Mouse (Mus musculus) WW6 (cell line): ENCODE measurements around the gene 4921536K21Rik.
A peak's percentile ranks its signal among the peaks of the same experiment; 100 is the strongest.

Experiments
- DNase-seq: peaks from one replicate; pipeline ENCODE4 v3.0.0-alpha.2; 2013; ENCODE audit warnings: low read depth, low spot score

The 4921536K21Rik gene

GRCm38 (mm10) chr11:3894406-3895281 lies at the start of gene 4921536K21Rik, which contains the start of gene Dusp18:
Gene 4921536K21Rik (minus strand): TSS chr11:3895098.
Gene Dusp18 (plus strand): TSS chr11:3895240.
- peak; percentile 94 for DNase-seq

- DNase-seq: no peak
Observed at GRCm38 (mm10) chr11:3941371-3941770, 46.5 kb upstream of the 4921536K21Rik start.

- DNase-seq: no peak
Observed at GRCm38 (mm10) chr11:3937321-3937874, 42.5 kb upstream of the 4921536K21Rik start.

GRCm38 (mm10) chr11:3936318-3936717 lies 41.4 kb upstream of the 4921536K21Rik start:
- no peak for DNase-seq

DNA sequence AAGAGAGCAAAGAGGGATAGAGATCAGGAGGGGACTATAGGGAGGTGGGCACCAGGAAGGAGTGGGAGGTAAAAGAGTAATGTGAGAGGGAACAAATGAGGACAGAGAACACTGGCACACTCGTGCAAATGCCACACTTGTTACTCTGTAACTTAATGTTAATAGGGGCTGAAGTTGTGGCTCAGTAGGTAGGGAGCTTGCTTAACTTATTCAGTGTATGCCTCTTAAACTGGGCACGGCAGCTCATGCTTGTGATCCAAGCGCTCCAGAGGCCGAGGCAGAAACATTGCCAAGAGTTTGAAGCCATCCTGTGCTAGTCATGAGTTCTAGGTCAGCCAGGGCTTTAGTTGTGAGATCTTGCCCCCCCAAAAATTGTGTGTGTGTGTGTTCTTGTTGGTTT lies 40.2 kb upstream of the 4921536K21Rik start:
- DNase-seq: no peak

- no peak for DNase-seq
Observed at GRCm38 (mm10) chr11:3933756-3934285, 38.9 kb upstream of the 4921536K21Rik start.

- DNase-seq: peak; percentile 66
Observed at GRCm38 (mm10) chr11:3931511-3932211, 36.8 kb upstream of the 4921536K21Rik start, which contains the start of gene Tcn2. Gene Tcn2 (minus strand): TSS chr11:3932159.

GRCm38 (mm10) chr11:3930931-3931330 lies 36.0 kb upstream of the 4921536K21Rik start:
- DNase-seq: no peak

DNA sequence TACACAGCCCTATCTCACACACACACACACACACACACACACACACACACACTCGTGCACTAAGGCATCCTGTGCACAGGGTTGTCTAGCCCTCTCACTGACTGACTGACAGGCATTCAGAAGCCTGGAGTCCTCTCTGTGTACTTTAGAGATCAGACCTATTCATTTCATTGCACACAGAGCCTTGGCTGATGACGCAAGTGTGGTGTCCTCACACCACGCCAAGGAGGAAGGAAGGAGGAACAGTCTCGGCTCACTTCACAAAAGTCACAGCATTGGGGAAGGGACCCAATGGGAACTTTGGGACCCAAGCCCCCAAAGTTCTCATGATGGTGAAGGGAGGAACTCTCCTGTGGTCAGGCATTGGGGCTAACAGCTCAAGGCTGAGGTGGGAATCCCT lies 35.1 kb upstream of the 4921536K21Rik start:
- DNase-seq: no peak

DNA sequence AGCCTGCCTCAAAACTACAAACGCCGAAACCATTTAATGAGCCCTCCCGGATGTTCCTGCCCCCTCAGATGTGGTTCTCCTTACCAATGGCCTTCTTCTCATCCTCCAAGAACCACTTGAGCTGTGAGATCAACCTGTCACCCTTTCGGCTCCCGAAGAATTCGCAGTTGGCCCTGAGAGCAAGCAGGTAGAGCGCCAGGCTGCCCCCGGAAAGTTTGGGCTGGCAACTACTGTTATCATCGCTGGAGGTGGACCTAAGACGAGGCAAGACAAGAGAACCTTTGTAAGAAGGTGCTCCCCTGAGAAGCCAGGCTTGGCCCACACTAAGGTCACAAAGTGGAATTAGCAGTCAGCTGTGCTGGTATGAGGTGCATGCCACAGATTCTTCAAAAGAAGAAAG lies 31.0 kb upstream of the 4921536K21Rik start:
- DNase-seq: no peak

DNA sequence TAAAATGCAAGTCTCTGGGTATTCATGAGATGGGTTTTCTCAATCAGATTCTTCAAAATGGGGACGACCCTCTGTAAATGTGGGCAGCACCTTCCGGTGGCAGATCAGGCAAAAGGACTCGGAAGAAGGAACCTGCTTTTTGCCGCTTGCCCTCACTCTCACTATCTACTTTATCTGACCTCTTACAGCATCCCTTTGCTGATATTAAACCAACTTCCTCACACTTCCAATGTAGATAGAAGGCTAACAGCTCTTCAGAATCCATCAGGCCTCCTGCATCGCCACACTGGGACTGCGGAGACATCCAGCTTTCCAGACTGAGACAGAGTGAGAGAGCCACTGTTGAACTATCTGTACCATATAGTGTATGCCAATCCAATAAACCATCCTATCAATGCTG lies 27.8 kb upstream of the 4921536K21Rik start:
- no peak for DNase-seq

GRCm38 (mm10) chr11:3922115-3922514 lies 27.2 kb upstream of the 4921536K21Rik start:
- DNase-seq: no peak

- DNase-seq: peak; percentile 52
Observed at GRCm38 (mm10) chr11:3921281-3921850, 26.5 kb upstream of the 4921536K21Rik start.

DNA sequence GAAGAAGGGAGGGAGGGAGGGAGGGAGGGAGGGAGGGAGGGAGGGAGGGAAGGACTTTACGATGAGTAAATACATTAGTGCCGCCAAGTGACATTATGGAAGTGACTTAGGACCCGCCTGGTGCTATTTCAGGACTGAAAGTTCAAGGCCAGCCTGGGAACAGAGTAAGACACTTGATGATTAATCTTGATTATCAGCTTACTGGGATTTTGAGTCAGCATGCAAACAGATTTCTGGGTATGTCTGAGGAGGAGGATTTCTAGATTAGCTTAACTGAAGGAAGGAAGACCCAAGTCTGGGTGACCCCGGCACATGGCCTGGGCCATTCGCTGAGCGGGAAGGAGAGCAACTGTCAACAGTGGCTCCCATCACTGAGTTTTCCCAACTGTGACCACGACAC lies 25.6 kb upstream of the 4921536K21Rik start:
- DNase-seq: no peak

GRCm38 (mm10) chr11:3918738-3919137 lies 23.8 kb upstream of the 4921536K21Rik start:
- DNase-seq: no peak

DNA sequence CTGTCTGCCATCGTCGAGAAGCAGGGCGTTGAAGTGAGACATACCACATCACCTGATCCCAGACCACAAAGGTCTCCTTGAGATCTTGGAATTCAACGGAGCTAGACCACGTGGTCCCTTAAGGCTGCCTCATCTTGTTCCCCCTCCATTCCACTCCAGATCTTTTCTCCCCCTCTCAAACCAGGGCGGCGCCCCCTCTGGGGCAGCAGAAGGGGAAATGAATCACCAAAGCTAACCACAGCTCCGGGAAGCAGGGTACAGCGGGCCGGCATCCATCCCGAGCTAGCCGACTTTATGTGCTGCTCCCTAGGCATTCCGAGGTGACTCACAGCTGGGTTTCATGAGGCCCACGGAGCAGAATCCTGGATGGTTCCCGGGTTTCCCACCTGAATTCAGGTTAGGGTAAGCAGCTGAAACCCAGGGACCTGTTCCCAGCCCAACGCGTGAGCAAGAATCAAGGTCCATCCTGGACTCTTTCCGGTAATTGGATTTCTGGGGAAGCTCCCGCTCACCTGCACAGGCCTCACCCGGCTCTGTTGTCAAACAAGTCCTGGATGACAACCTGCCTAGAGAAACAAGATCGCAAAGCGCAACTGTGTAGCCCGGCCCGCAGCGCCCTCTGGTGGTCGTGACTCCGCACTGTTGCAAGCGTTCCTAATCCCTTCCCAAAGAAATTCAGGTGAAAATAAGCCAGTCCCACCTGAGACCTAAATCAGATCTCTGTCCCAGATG lies 19.4 kb upstream of the 4921536K21Rik start, which contains the start of gene Slc35e4:
TSS of gene Slc35e4 (minus strand) at position 556 of the 732 bp plus-strand sequence.
- peak; percentile 81 for DNase-seq

- DNase-seq: peak; percentile 70
Observed at GRCm38 (mm10) chr11:3913316-3914108, 18.6 kb upstream of the 4921536K21Rik start.

- DNase-seq: no peak
Observed at GRCm38 (mm10) chr11:3912875-3913271, 18.0 kb upstream of the 4921536K21Rik start.

DNA sequence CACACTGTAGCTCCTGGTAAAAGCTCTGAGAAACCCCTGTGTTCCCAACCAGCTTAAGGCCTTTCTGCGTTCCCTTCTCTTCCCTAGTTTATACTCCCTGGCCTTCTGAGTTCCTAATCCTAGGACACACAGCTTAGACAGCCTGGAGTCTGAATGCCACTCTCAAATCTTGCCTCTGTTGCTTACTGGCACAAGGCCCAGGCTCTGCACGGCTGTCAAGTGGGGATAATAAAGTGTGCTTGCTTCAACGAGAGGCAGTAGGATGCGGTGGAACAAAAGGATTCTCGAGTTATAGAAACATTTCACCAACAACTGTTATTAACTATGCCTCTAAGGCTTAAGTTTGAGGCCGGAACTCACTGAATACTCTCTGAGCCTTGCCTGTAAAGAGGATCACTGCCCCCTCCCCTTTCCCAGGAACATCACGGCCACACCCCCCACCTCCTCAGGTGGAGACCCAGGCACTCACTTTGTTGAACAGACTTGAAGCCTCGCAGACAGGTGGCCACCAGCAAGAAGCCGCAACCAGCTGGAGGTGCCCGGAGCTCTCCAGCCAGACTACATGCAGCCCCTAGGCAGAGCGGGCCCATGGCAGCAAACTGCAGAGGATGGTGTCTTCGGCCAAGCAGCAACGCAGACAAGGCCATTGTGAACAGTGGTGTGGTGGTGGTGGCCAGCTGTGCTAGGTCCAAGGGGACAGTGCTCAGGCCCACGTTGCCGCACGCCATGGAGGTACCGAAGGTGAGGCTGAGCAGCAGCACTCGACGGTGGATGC lies 17.4 kb upstream of the 4921536K21Rik start:
- no peak for DNase-seq
